Mouse (Mus musculus): ENCODE measurements at regions not wholly inside any gene's neighbourhood (a gene's known extent, or its start where the extent isn't known, plus 50 kb on each side); places are given as distances from the start of the nearest gene placed in this dataset.

GRCm38 (mm10) chr7:136050116-136050515 lies 334.0 kb upstream of the Mki67 start:
- peak in 1 of 2 experiments; percentile 35 for DNase-seq

- DNase-seq = no peak
Measured at GRCm38 (mm10) chr7:136056876-136057484, 340.8 kb upstream of the Mki67 start.

DNA sequence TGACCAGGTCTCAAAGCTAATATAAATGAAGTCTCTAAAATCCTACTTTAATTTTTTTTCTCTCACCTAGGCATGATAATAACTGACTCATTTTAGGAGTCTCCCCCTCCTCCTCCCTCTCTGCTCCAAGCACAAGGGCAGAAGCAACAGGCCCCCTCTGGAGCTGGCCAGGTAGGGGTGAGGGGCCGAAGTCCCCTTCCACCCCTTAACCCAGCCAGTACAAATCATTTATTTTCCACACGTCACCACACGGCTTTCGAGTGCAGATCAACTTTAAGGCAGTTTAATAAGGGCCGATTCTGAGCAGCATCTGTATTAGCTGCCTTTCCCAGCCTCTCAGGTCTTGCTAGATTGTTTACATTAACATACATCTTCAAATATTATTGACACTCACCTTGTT lies 342.2 kb upstream of the Mki67 start:
- no peak for DNase-seq

DNA sequence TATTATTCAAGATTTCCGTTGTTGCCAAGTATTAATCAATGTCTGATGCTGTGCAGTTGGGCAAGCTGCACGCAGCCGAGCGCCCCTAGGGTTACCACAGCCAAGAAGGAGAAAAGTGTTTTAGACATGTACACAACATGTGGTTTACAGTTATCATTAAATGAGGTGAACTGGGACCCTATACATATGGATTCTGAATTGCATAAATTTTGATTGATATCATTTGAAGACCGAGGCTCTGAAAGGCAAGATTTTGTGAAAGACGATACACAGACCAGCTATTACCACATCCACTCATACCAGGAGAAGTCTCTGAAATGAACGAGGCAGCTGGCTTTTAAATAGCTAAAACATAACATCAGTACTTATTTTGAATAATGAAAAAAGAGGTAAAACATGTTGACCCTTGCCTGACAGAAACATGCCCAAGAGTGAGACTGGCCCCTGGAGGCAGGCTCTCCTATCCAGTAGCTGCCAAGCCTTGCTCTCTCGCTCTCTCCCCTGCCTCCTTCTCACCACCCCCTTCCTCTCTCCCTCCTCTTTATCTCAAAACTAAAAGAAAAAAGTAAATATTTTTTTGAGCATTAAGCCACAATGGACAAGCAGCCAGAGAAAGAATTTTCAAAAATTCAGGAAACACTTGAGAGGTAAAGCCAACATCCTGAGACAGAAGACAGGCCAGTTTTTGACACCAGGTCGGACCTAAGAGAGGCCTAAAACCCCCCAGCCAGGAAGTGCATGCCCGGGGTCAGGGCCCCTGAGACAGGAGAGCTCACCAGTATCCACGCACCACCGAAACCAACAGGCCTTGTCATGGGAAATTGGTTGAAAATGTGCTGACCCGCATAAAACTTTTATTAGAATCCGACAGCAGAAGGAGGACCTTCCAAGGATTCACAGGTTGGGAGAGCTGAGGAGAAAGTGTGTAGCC lies 342.9 kb upstream of the Mki67 start:
- DNase-seq = no peak

- DNase-seq = no peak
Measured at GRCm38 (mm10) chr7:136059896-136060295, 343.7 kb upstream of the Mki67 start.

DNA sequence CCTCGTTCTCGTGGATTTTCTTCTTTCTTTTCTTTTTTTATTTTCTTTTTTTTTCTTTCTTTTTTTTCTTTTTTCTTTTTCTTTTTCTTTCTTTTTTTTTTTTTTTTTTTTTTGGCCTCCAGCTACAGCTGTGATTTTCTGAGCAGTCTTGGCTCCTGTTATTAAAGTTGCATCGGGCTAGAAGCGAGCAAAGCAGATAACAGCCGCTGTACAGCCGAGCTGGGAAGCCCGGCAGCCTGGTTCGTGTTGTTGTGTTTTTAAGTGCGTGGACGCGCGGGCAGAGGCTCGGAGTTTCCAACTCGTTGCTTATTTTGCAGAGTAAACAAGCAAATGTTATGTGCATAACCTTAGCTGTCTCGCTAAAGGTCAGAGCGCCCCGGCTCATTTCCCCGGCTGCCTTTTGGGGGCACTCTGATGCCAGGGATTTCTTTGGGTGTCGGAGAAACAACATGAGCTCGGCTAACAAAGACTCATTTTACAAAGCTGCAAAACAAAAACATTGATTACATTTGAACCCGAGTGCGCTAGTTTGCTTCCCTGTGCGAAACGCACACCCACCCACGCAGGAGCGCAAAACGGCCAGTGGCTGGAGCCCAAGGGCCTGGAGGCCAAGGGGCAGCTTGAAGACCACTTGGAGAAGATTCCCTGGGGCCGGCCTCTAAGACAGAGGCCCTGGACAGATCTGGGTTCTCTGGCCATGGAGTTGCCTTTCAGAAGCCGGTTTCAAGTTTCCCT lies 344.3 kb upstream of the Mki67 start:
- DNase-seq = peak; percentile 74 to 81

DNA sequence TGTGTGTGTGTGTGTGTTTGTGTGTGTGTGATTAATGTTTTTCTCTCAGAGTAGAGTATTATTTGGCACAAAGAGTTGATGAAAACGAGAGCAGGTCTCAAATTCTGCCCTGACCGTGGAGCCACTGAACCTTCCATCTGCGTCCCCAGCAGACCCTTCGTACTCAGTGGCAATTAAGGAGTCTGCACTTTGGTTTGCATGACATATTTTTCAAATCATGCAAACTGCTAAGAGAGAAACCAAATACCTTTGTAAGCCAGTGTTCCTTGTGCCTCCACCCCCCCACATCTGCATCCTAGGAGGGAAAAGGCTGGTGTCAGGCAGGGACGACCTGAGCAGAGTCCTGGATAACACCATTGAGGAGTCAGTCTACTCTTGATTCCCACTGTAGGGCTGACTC lies 346.5 kb upstream of the Mki67 start:
- DNase-seq = no peak

GRCm38 (mm10) chr7:136065038-136065678 lies 349.0 kb upstream of the Mki67 start:
- DNase-seq = no peak

DNA sequence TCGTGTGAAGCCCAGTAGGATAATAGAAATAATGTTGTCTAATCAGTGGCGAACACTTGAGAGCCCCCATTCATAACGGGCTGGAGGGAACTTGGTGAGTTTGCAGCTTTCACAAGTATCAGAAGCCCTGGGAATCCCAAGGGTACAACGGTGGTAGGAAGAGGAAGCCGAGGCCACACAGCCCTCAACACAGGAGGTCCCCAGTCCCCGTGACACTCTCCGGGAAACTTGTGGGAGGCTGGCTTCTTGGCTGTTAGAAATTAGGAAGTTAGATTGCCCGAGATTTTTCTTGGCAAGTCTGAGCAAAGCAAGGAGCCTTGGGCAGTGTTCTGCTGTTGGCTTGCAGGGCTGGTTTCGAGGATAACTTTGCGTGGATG lies 349.5 kb upstream of the Mki67 start:
- no peak for DNase-seq

DNA sequence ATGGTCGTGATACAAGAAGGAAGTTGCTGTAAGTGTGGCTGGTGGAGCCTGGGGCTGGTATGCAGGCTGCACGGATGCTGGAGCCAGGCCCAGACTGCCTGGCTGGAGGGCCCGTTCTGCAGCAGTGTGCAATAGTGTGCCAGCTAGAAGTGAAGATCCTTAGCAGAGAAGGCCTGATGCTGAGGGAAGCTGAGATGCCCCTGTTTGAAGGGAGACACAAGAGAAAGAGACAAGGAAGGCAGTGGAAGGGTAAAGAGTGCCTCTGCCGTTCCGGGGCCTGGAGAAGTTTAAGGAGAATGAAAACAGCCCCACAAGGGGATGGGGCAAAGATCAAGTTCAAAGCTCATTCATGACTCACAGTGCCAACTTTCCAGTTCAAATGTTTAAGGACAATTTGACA lies 354.7 kb upstream of the Mki67 start:
- DNase-seq = no peak

- DNase-seq = no peak
Measured at GRCm38 (mm10) chr7:136071331-136071730, 355.2 kb upstream of the Mki67 start.

DNA sequence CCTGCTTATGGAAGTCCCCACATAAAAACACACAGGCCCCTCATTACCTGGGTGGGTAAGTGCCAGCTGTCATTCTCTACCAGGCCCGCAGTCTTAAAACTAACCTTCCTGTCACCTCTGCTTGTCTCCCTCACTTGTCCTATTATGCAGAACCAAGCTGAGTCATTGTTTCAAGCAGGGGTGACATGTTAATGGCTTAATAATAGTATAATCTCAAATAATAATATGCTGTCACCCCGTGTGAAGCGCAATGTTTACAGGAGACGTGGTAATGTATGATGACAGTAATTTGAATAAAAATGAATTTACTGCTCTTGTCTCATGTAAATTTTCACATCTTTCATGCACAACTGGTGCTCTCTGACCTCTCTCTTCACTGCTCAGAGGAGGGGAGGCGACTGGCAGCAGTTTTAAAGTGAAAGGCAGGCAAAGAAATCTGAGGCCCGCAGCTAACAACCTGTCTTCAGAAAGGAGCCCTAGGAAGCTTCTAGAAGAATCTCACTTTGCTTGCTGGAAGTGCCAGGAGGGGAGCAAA lies 357.2 kb upstream of the Mki67 start:
- no peak for DNase-seq

DNA sequence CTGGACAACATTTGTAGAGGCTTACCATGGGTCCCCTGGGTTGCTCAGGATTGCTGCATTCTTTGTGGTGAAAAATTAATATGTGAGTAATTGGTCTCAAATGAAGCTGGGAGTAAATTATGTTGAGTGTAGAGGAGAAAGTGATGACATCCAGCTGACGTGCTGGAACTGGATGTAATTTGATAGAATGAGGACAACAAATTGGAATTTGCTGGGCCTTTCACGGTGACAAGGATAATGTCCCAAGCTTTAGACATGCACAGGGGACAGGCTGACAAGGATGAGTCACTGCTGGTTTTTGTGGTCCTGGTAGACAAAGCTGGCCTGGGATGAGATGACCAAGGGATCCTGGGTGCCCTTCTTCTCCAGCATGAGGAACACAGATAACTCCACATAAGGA lies 357.9 kb upstream of the Mki67 start:
- DNase-seq = peak in 1 of 2 experiments; percentile 23

DNA sequence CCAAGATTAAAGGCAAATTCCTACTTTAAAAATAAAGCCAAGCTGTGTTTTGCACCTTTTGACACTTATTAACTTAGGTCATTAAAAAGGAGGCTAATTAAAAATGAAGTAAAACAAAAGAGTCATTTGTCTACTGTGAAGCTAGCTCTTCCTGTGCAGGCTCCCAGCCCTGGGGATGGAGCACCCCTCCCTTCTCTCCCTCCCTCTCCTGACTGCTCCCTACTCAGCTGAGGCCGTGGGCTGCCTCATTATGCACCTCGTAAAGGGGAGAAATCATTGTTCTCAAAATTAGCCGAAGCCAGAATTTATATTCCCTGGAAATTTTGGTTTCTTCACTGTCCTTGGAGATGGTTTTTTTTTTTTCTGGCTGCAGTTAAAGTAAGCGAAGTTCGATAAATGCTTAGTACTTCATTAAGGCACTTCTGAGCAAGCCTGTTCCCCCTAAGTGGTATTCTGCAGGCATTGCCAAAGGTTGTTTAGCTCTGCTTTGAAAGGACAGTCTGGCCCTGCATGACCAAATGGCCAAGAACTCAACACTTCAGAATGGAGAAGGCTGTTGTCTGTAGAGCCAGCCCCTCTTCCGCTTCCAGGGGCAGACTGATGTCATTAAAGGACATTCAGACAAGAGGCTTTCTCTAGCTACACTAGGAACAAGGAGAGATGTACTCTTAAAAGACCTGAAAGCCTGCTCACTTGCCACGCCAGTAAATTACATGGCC lies 365.5 kb upstream of the Mki67 start:
- peak in 1 of 2 experiments; percentile 41 for DNase-seq

DNA sequence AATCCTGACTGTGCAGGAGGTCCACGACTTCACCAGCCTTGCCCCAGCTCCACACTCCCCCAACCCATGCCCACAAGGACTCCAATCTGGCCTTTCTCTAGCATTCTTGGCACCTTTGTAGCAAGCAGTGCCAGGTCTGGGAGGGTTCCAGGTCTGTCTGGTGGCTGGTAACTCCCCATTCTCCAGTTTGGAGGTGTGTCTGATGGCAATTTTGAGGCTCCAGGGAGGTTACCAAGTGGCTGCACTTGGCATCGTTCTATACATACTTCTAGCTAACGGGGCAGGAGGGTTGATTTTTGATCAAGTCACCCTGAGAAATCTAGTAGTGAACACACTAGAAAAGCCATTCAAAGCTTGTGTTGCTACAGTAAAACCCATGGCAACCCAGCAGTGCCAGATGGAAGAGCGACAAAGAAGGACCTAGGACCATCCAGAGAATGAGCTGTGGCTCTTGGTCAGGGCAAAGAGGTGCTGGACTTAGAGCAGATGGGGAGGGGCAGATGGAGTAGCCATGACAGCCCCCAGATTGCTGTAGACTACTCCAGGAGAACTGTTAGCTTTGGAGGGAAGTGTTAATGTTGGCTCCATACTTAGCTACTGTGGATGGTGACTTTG lies 366.2 kb upstream of the Mki67 start:
- no peak for DNase-seq

GRCm38 (mm10) chr7:136083005-136083404 lies 366.8 kb upstream of the Mki67 start:
- DNase-seq = no peak

GRCm38 (mm10) chr7:136083571-136084342 lies 367.6 kb upstream of the Mki67 start:
- DNase-seq = no peak

GRCm38 (mm10) chr7:136088785-136089184 lies 372.6 kb upstream of the Mki67 start:
- no peak for DNase-seq

GRCm38 (mm10) chr7:136094681-136095360 lies 378.7 kb upstream of the Mki67 start:
- no peak for DNase-seq

DNA sequence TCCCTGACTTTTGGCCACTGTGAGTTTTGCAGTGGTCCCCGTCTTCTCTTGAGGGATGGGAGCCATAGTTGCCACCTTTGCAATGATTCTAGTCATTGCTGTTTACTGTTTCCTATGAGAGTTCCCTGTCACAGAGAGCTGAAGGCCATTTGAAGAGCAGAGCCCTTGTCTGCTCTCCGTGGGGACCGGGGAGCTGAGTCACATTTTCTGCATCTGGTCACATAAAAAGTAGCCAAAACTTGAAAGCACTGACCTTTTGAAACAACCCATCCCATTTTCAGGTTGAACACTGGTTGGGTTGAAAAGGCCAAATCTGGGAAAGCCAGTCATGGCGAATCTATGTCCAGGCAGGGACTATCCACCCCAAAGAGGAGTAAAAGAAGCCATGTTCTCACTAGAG lies 387.9 kb upstream of the Mki67 start:
- no peak for DNase-seq
